Mouse (Mus musculus): Measurements from ENCODE around the gene Dixdc1. TPM values are rescaled to one million over a fixed set of nuclear protein-coding genes. Genes with fewer than 3 reads are reported as not detected.
"Not testable (repeated sequence)": the region's sequence is repeated elsewhere in the genome, so short reads cannot be mapped to it uniquely, and the experiment has no call there.

The Dixdc1 gene
- polyA plus RNA-seq, 1 experiment = 11.1 TPM

DNA sequence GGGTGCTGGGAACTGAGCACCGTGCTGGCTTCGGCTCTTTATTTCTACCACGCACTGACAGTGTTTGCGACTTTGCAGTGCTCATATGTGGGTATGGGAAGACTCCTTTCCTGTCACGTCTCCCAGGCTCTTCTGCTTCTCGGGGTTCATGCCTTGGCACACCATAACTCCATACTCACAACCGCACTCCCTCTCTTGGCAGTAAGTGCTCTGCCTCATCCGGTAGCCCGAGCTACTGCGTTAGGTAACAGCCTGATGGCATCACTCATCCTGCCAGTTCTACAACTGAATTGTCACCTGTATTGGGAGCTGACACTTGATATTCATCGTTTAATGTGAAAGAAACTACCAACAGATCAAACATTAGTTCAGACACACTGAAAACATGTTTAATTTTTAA lies 105.0 kb downstream of the Dixdc1 start:
- Histone ChIP-seq H3K9ac (ENCODE audit: low read depth, poor library complexity, severe bottlenecking) (no peak overlapping the region), H3K27me3 (ENCODE audit: control insufficient read depth, insufficient read depth, low read length, poor library complexity, severe bottlenecking) (no peaks in the 10 kb centered on the region), H3K9me3 (replicated peaks; ENCODE audit: control insufficient read depth, insufficient read depth, low read length, poor library complexity, severe bottlenecking) (peaks cover 3% of the 10 kb centered on the region; the same call in 1 of the 2 replicates), H3K36me3 (ENCODE audit: control insufficient read depth, insufficient read depth, low read length, poor library complexity, severe bottlenecking) (peaks cover 6% of the 10 kb centered on the region), H3K4me3 (ENCODE audit: low read depth, low read length) (no peak overlapping the region), H3K4me1 (ENCODE audit: control insufficient read depth, insufficient read depth, low read length) (peaks cover 3% of the 10 kb centered on the region), H3K27ac (ENCODE audit: insufficient read depth, low read length) (no peak overlapping the region)
- TF ChIP-seq POLR2A (IDR thresholded peaks at IDR 0.05; ENCODE audit: insufficient read depth, low read length) (no peak), EP300 (IDR thresholded peaks at IDR 0.05; ENCODE audit: insufficient read depth, low read depth, low read length) (no peak), CTCF (IDR thresholded peaks at IDR 0.05; ENCODE audit: low read depth, low read length) (no peak)

DNA sequence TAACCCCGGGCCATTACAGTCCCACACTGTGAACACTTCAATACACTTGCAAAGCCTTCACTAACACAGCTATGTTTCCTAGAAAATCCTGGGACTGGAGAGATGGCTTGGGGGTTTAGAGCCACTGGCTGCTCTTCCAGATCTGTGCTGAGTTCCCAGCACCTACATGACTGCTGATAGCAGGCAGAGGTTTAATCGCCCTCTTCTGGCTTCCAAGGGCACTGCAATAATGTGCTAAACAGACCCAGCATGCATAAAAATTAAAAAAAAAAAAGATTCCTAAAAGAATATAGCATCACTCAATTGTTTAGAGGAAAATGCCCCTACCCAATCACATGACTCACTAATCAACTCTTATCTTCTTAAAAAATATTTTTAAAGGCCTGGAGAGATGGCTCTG lies 106.3 kb downstream of the Dixdc1 start:
- Histone ChIP-seq H3K4me1 (ENCODE audit: control insufficient read depth, insufficient read depth, low read length) (peaks cover 3% of the 10 kb centered on the region), H3K4me3 (ENCODE audit: low read depth, low read length) (no peak overlapping the region), H3K9ac (ENCODE audit: low read depth, poor library complexity, severe bottlenecking) (no peak overlapping the region), H3K27me3 (ENCODE audit: control insufficient read depth, insufficient read depth, low read length, poor library complexity, severe bottlenecking) (no peaks in the 10 kb centered on the region), H3K27ac (ENCODE audit: insufficient read depth, low read length) (no peak overlapping the region), H3K9me3 (replicated peaks; ENCODE audit: control insufficient read depth, insufficient read depth, low read length, poor library complexity, severe bottlenecking) (peaks cover 3% of the 10 kb centered on the region; the same call in 1 of the 2 replicates), H3K36me3 (ENCODE audit: control insufficient read depth, insufficient read depth, low read length, poor library complexity, severe bottlenecking) (peaks cover 4% of the 10 kb centered on the region)
- no peak for TF ChIP-seq EP300 (IDR thresholded peaks at IDR 0.05; ENCODE audit: insufficient read depth, low read depth, low read length)
- peak; percentile 32 for TF ChIP-seq CTCF (IDR thresholded peaks at IDR 0.05; ENCODE audit: low read depth, low read length)
- TF ChIP-seq POLR2A (IDR thresholded peaks at IDR 0.05; ENCODE audit: insufficient read depth, low read length) = no peak

DNA sequence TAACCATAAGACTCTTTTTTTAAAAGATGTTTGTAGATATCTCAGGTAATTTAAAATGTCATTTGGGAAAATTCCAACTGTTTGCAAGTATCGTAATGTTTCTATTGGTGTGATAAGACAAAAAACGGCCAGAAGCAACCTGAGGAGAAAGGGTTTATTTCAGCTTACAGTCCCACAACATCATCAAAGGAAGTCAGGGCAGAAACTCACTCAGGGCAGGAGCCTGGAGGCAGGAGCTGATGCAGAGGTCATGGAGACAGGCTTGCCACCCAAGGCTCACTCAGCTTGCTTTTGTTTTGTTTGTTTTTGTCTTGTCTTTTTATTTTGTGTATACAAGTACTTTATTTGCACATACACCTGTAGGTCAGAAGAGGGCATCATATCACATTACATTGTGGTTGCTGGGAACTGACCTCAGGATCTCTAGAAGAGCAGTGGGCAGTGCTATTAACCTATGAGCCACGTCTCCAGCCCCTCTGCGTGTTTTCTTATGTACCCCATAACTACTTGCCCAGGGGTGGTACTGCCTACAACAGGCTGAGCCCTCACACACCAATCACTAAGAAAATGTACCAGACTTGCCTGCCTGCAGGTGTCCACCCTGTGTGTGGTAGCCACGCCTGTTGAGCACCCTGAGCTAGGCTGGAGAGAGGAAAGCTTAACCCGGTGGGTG lies 107.2 kb downstream of the Dixdc1 start:
- H3K27ac ChIP-seq (ENCODE audit: insufficient read depth, low read length) = peak overlapping the region; percentile 15; the same call in 1 of the 2 replicates
- H3K4me1 ChIP-seq (ENCODE audit: control insufficient read depth, insufficient read depth, low read length) = peaks cover 3% of the 10 kb centered on the region
- no peaks in the 10 kb centered on the region; the same call in 1 of the 2 replicates for H3K36me3 ChIP-seq (ENCODE audit: control insufficient read depth, insufficient read depth, low read length, poor library complexity, severe bottlenecking)
- TF ChIP-seq EP300 (IDR thresholded peaks at IDR 0.05; ENCODE audit: insufficient read depth, low read depth, low read length) (no peak), POLR2A (IDR thresholded peaks at IDR 0.05; ENCODE audit: insufficient read depth, low read length) (no peak), CTCF (IDR thresholded peaks at IDR 0.05; ENCODE audit: low read depth, low read length) (no peak)
- peaks cover 5% of the 10 kb centered on the region for H3K9me3 ChIP-seq (replicated peaks; ENCODE audit: control insufficient read depth, insufficient read depth, low read length, poor library complexity, severe bottlenecking)
- H3K4me3 ChIP-seq (ENCODE audit: low read depth, low read length) = no peak overlapping the region
- no peaks in the 10 kb centered on the region for H3K27me3 ChIP-seq (ENCODE audit: control insufficient read depth, insufficient read depth, low read length, poor library complexity, severe bottlenecking)
- no peak overlapping the region for H3K9ac ChIP-seq (ENCODE audit: low read depth, poor library complexity, severe bottlenecking)

- H3K36me3 ChIP-seq (ENCODE audit: control insufficient read depth, insufficient read depth, low read length, poor library complexity, severe bottlenecking); H3K9me3 ChIP-seq (replicated peaks; ENCODE audit: control insufficient read depth, insufficient read depth, low read length, poor library complexity, severe bottlenecking); H3K4me3 ChIP-seq (ENCODE audit: low read depth, low read length); H3K27ac ChIP-seq (ENCODE audit: insufficient read depth, low read length); H3K9ac ChIP-seq (ENCODE audit: low read depth, poor library complexity, severe bottlenecking); H3K4me1 ChIP-seq (ENCODE audit: control insufficient read depth, insufficient read depth, low read length); H3K27me3 ChIP-seq (ENCODE audit: control insufficient read depth, insufficient read depth, low read length, poor library complexity, severe bottlenecking): not testable (repeated sequence)
Measured at GRCm38 (mm10) chr9:50630903-50631302, 108.4 kb downstream of the Dixdc1 start.

DNA sequence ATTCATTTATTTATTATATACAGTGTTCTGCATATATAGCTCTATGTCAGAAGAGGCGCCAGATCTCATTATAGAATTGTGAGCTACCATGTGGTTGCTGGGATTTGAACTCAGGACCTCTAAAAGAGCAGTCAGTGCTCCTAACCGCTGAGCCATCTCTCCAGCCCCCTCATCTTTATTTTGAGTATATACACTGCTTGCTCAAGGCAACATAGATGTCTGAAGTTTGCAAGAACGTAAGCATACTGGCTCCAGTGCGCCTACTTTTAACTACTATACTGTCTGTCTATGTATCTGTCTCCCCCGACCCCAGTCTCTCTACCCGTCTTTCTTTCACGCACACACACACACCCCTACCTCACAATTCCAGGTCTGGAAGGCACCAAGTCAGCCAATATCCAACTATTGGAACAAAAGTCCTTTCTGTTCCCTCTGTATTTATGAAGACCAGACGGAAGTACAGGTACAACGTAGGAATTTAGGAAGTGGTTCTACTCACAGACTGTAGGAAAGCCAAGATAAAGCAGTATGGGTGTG lies 121.5 kb downstream of the Dixdc1 start:
- TF ChIP-seq CTCF (IDR thresholded peaks at IDR 0.05; ENCODE audit: low read depth, low read length) (no peak), EP300 (IDR thresholded peaks at IDR 0.05; ENCODE audit: insufficient read depth, low read depth, low read length) (no peak), POLR2A (IDR thresholded peaks at IDR 0.05; ENCODE audit: insufficient read depth, low read length) (no peak)

DNA sequence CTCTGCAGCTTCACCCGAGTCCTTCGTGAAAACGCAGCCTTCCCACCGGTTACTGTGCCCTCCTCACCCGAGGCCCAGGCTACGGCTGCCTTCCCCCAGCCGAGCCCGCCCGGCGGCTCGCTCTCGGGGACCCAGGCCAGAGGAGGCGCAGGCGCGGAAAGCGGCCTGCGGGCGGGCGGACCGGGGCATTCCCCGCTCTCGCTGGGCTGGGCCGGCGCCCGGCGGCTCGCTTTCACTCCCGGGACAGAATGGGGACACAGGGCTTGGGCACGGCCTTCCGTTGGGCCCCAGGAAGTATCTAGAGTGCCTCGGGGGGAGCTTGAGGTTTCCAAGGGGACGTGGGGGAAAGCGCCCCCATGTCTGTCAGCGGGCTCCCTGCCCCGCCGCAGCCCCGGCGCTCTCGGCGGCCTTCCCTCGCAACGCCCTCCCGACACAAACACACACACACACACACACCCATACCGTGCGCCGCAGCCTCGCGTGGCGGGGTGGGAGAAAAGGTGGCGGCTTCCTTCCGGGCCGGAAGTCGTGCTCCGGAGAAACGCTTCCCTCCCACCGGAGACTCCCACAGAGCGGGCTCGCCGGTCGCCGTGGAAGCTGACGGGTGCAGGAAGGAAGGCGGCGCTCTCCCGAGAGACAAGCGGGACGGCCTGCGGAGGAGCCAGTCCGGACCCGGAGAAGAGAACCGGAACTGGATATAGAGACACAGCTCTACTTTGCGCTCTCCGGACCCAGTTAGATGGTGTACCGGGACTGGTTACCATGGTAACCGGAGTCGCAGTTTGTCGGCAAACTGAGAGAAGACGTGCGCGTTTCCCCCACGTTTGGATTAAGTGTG lies 122.3 kb downstream of the Dixdc1 start, which contains the start of the genes Pih1d2 and Nkapd1:
TSS of gene Pih1d2 (plus strand) at position 556 of the 838 bp plus-strand sequence.
TSS of gene Nkapd1 (minus strand) at position 699 of the 838 bp plus-strand sequence.
- Histone ChIP-seq H3K4me1 (ENCODE audit: control insufficient read depth, insufficient read depth, low read length) (no peaks in the 10 kb centered on the region), H3K27me3 (ENCODE audit: control insufficient read depth, insufficient read depth, low read length, poor library complexity, severe bottlenecking) (no peaks in the 10 kb centered on the region), H3K9me3 (replicated peaks; ENCODE audit: control insufficient read depth, insufficient read depth, low read length, poor library complexity, severe bottlenecking) (no peaks in the 10 kb centered on the region), H3K27ac (ENCODE audit: insufficient read depth, low read length) (peak within 1 kb of the TSS; percentile 21; the same call in 1 of the 2 replicates), H3K4me3 (ENCODE audit: low read depth, low read length) (peak within 1 kb of the TSS; percentile 94), H3K9ac (ENCODE audit: low read depth, poor library complexity, severe bottlenecking) (peak within 1 kb of the TSS; percentile 92), H3K36me3 (ENCODE audit: control insufficient read depth, insufficient read depth, low read length, poor library complexity, severe bottlenecking) (peaks cover 30% of the 10 kb centered on the region)
- TF ChIP-seq POLR2A (IDR thresholded peaks at IDR 0.05; ENCODE audit: insufficient read depth, low read length) (no peak), CTCF (IDR thresholded peaks at IDR 0.05; ENCODE audit: low read depth, low read length) (no peak), EP300 (IDR thresholded peaks at IDR 0.05; ENCODE audit: insufficient read depth, low read depth, low read length) (no peak)

More for the DNA sequence above, 121.5 kb downstream of the Dixdc1 start:
- Histone ChIP-seq H3K4me1 (ENCODE audit: control insufficient read depth, insufficient read depth, low read length) (no peaks in the 10 kb centered on the region), H3K27me3 (ENCODE audit: control insufficient read depth, insufficient read depth, low read length, poor library complexity, severe bottlenecking) (no peaks in the 10 kb centered on the region), H3K9me3 (replicated peaks; ENCODE audit: control insufficient read depth, insufficient read depth, low read length, poor library complexity, severe bottlenecking) (no peaks in the 10 kb centered on the region), H3K36me3 (ENCODE audit: control insufficient read depth, insufficient read depth, low read length, poor library complexity, severe bottlenecking) (peaks cover 24% of the 10 kb centered on the region), H3K4me3 (ENCODE audit: low read depth, low read length) (no peak overlapping the region), H3K27ac (ENCODE audit: insufficient read depth, low read length) (no peak overlapping the region), H3K9ac (ENCODE audit: low read depth, poor library complexity, severe bottlenecking) (no peak overlapping the region)
